Mouse (Mus musculus) lung, embryonic 16.5 days (tissue): ENCODE results near the gene Vmn1r4. TPM values are rescaled to one million over a fixed set of nuclear protein-coding genes. Genes with fewer than 3 reads are reported as not detected.
A peak's percentile ranks its signal among the peaks of the same experiment; 100 is the strongest.

Source experiments
- ATAC-seq: fragments of 200-750 bp; cut with Nextera tagmentation; 2 replicates; pipeline ENCODE4 v1.8.0; 2017; ENCODE audit warnings: low read depth, mild to moderate bottlenecking, moderate library complexity
- H3K27ac ChIP-seq: fragments of 300-500 bp; sonication (generic); 2 replicates; pipeline ENCODE4 v1.5.1; 2014; ENCODE audit warnings: mild to moderate bottlenecking, control low read depth, low read length
- H3K27me3 ChIP-seq: fragments of 300-500 bp; sonication (generic); 2 replicates; pipeline ENCODE4 v1.6.1; 2014; ENCODE audit warnings: low read depth, low read length, mixed read lengths; ENCODE audit not compliant: control insufficient read depth, insufficient read depth
- H3K36me3 ChIP-seq: fragments of 300-500 bp; sonication (generic); 2 replicates; pipeline ENCODE4 v1.6.1; 2014; ENCODE audit warnings: low read length; ENCODE audit not compliant: control insufficient read depth, insufficient read depth
- H3K4me1 ChIP-seq: fragments of 300-500 bp; sonication (generic); replicated peaks from 2 replicates; pipeline ENCODE4 v1.6.1; 2014; ENCODE audit warnings: low read length, mixed read lengths; ENCODE audit not compliant: control insufficient read depth, insufficient read depth
- H3K4me2 ChIP-seq: fragments of 300-500 bp; sonication (generic); 2 replicates; pipeline ENCODE4 v1.6.1; 2014; ENCODE audit warnings: low read depth, low read length, control low read depth
- H3K4me3 ChIP-seq: fragments of 300-500 bp; sonication (generic); 2 replicates; pipeline ENCODE4 v1.5.1; 2014; ENCODE audit warnings: mild to moderate bottlenecking, low read length, control low read depth
- H3K9ac ChIP-seq: fragments of 300-500 bp; sonication (generic); 2 replicates; pipeline ENCODE4 v1.6.1; 2014; ENCODE audit warnings: low read length, control low read depth
- H3K9me3 ChIP-seq: fragments of 300-500 bp; sonication (generic); 2 replicates; pipeline ENCODE4 v1.6.1; 2016; ENCODE audit warnings: low read length; ENCODE audit not compliant: control insufficient read depth
- WGBS: fragments of 180-500 bp; shearing (Covaris S2); extraction: QIAGEN DNeasy Blood & Tissue Kit; methylation state at CpG from one replicate; pipeline ENCODE4 v1.1.7; 2014; 5-methylcytosine and 5-hydroxymethylcytosine counted together
- polyA plus RNA-seq: library from polyadenylated mRNA; unstranded; fragments of >200 nt; fragmentation: Nextera tagmentation; extraction: Ambion mirVana; gene quantifications from 2 replicates; pipeline ENCODE4 v1.2.1, GENCODE M21; 2015

Vmn1r4 gene
- polyA plus RNA-seq, 1 experiment from 2014 or later = 0.19 TPM

- H3K4me2 ChIP-seq = no peak overlapping the region
- no peak overlapping the region for H3K27ac ChIP-seq
- no peak overlapping the region for H3K9ac ChIP-seq
- no peaks in the 10 kb centered on the region for H3K4me1 ChIP-seq
- no peak for ATAC-seq
- no peak overlapping the region for H3K4me3 ChIP-seq
- peaks cover 4% of the 10 kb centered on the region; the same call in 1 of the 2 replicates for H3K9me3 ChIP-seq
- H3K36me3 ChIP-seq = no peaks in the 10 kb centered on the region
- 62% methylated on average over 2 of the region's 2 CpGs for WGBS
- H3K27me3 ChIP-seq = no peaks in the 10 kb centered on the region
These were observed 12.9 kb upstream of the Vmn1r4 start for GRCm38 (mm10) chr6:56910910-56911309.

GRCm38 (mm10) chr6:56913092-56913858, 10.5 kb upstream of the Vmn1r4 start:
- ATAC-seq = no peak
- 83% methylated on average over 2 of the region's 2 CpGs for WGBS
- Histone ChIP-seq H3K27ac (no peak overlapping the region), H3K9me3 (peaks cover 4% of the 10 kb centered on the region; the same call in 1 of the 2 replicates), H3K4me1 (peaks cover 11% of the 10 kb centered on the region), H3K4me2 (no peak overlapping the region), H3K9ac (no peak overlapping the region), H3K36me3 (no peaks in the 10 kb centered on the region), H3K27me3 (no peaks in the 10 kb centered on the region), H3K4me3 (no peak overlapping the region)

GRCm38 (mm10) chr6:56916279-56916678, 7.5 kb upstream of the Vmn1r4 start:
- no peak for ATAC-seq
- Histone ChIP-seq H3K27me3 (no peaks in the 10 kb centered on the region), H3K36me3 (no peaks in the 10 kb centered on the region), H3K4me2 (no peak overlapping the region), H3K9ac (no peak overlapping the region), H3K27ac (no peak overlapping the region), H3K4me1 (peaks cover 11% of the 10 kb centered on the region), H3K9me3 (peaks cover 4% of the 10 kb centered on the region; the same call in 1 of the 2 replicates), H3K4me3 (no peak overlapping the region)
- 76% methylated on average over 2 of the region's 2 CpGs for WGBS

GRCm38 (mm10) chr6:56917578-56918368, 6.0 kb upstream of the Vmn1r4 start:
- 39% methylated on average over 12 of the region's 12 CpGs for WGBS
- H3K36me3 ChIP-seq = no peaks in the 10 kb centered on the region
- H3K4me1 ChIP-seq = peaks cover 14% of the 10 kb centered on the region
- H3K9me3 ChIP-seq = peaks cover 4% of the 10 kb centered on the region; the same call in 1 of the 2 replicates
- ATAC-seq = peak; percentile 53
- H3K27ac ChIP-seq = 0 out of 2 replicates have a peak overlapping the region, but pooled peaks have one; percentile 13
- no peak overlapping the region for H3K4me3 ChIP-seq
- H3K4me2 ChIP-seq = no peak overlapping the region
- 0 out of 2 replicates have a peak overlapping the region, but pooled peaks have one; percentile 15 for H3K9ac ChIP-seq
- no peaks in the 10 kb centered on the region for H3K27me3 ChIP-seq

- Histone ChIP-seq H3K4me3 (no peak overlapping the region), H3K9ac (no peak overlapping the region), H3K27ac (no peak overlapping the region), H3K4me1 (peaks cover 14% of the 10 kb centered on the region), H3K27me3 (no peaks in the 10 kb centered on the region), H3K4me2 (no peak overlapping the region), H3K9me3 (peaks cover 2% of the 10 kb centered on the region; the same call in 1 of the 2 replicates), H3K36me3 (no peaks in the 10 kb centered on the region)
- no peak for ATAC-seq
- 72% methylated on average over 7 of the region's 7 CpGs for WGBS
These were observed 4.3 kb upstream of the Vmn1r4 start for GRCm38 (mm10) chr6:56919330-56920044.

- Histone ChIP-seq H3K4me1 (peaks cover 16% of the 10 kb centered on the region), H3K4me2 (no peak overlapping the region), H3K9me3 (no peaks in the 10 kb centered on the region), H3K36me3 (no peaks in the 10 kb centered on the region), H3K4me3 (no peak overlapping the region), H3K27ac (no peak overlapping the region), H3K27me3 (no peaks in the 10 kb centered on the region), H3K9ac (no peak overlapping the region)
- ATAC-seq = no peak
- 50% methylated on average over 12 of the region's 12 CpGs for WGBS
These were observed 3.4 kb upstream of the Vmn1r4 start for GRCm38 (mm10) chr6:56920222-56921092.

- H3K9ac ChIP-seq = peak overlapping the region; percentile 83
- H3K27me3 ChIP-seq = no peaks in the 10 kb centered on the region
- under 1% methylated on average over 25 of the region's 25 CpGs for WGBS
- peaks cover 5% of the 10 kb centered on the region; the same call in 1 of the 2 replicates for H3K4me1 ChIP-seq
- H3K4me3 ChIP-seq = peak overlapping the region; percentile 87
- no peaks in the 10 kb centered on the region for H3K36me3 ChIP-seq
- no peaks in the 10 kb centered on the region for H3K9me3 ChIP-seq
- peak overlapping the region; percentile 68 for H3K4me2 ChIP-seq
- H3K27ac ChIP-seq = peak overlapping the region; percentile 70
- ATAC-seq = no peak
These were observed 487 bp upstream of the Vmn1r4 start for GRCm38 (mm10) chr6:56923331-56923725.

- ATAC-seq = no peak
- Histone ChIP-seq H3K27ac (no peak overlapping the region), H3K4me1 (no peaks in the 10 kb centered on the region), H3K4me2 (no peak overlapping the region), H3K27me3 (no peaks in the 10 kb centered on the region), H3K9me3 (no peaks in the 10 kb centered on the region), H3K4me3 (no peak overlapping the region), H3K36me3 (no peaks in the 10 kb centered on the region), H3K9ac (no peak overlapping the region)
- 58% methylated on average over 4 of the region's 4 CpGs for WGBS
These were observed 8.0 kb downstream of the Vmn1r4 start for GRCm38 (mm10) chr6:56931648-56932415.
